Mouse (Mus musculus) hindbrain, embryonic 16.5 days (tissue): Measurements from ENCODE around the gene Zfp68. TPM values are rescaled to one million over a fixed set of nuclear protein-coding genes. Genes with fewer than 3 reads are reported as not detected.
"Not testable (repeated sequence)": the region's sequence is repeated elsewhere in the genome, so short reads cannot be mapped to it uniquely, and the experiment has no call there.

Source experiments
- ATAC-seq: fragments of 200-750 bp; cut with Nextera tagmentation; 2 replicates; pipeline ENCODE4 v1.8.0; 2017; ENCODE audit warnings: moderate TSS enrichment, moderate library complexity
- H3K27ac ChIP-seq: fragments of 300-500 bp; sonication (generic); 2 replicates; pipeline ENCODE4 v1.5.1; 2014; ENCODE audit warnings: low read depth, mild to moderate bottlenecking, control low read depth, low read length, moderate library complexity
- H3K27me3 ChIP-seq: fragments of 300-500 bp; sonication (generic); replicated peaks from 2 replicates; pipeline ENCODE4 v1.6.1; 2014; ENCODE audit warnings: low read length; ENCODE audit not compliant: control insufficient read depth, insufficient read depth
- H3K36me3 ChIP-seq: fragments of 300-500 bp; sonication (generic); 2 replicates; pipeline ENCODE4 v1.6.1; 2014; ENCODE audit warnings: mild to moderate bottlenecking, low read length, moderate library complexity, mixed read lengths; ENCODE audit not compliant: control insufficient read depth, insufficient read depth
- H3K4me1 ChIP-seq: fragments of 300-500 bp; sonication (generic); 2 replicates; pipeline ENCODE4 v1.6.1; 2014; ENCODE audit warnings: low read depth, low read length; ENCODE audit not compliant: control insufficient read depth, insufficient read depth
- H3K4me2 ChIP-seq: fragments of 300-500 bp; sonication (generic); 2 replicates; pipeline ENCODE4 v1.6.1; 2014; ENCODE audit warnings: mild to moderate bottlenecking, low read length, control low read depth, moderate library complexity
- H3K4me3 ChIP-seq: fragments of 300-500 bp; sonication (generic); 2 replicates; pipeline ENCODE4 v1.5.1; 2014; ENCODE audit warnings: mild to moderate bottlenecking, low read length, control low read depth, moderate library complexity
- H3K9ac ChIP-seq: fragments of 300-500 bp; sonication (generic); 2 replicates; pipeline ENCODE4 v1.6.1; 2014; ENCODE audit warnings: low read depth, mild to moderate bottlenecking, control low read depth, low read length, moderate library complexity
- H3K9me3 ChIP-seq: fragments of 300-500 bp; sonication (generic); 2 replicates; pipeline ENCODE4 v1.6.1; 2014; ENCODE audit warnings: mild to moderate bottlenecking, low read length, moderate library complexity; ENCODE audit not compliant: control insufficient read depth
- WGBS: fragments of 180-500 bp; shearing (Covaris S2); extraction: QIAGEN DNeasy Blood & Tissue Kit; methylation state at CpG from one replicate; pipeline ENCODE4 v1.1.7; 2014; 5-methylcytosine and 5-hydroxymethylcytosine counted together
- microRNA-seq: library from miRNA; unstranded; fragments of <30 nt; microRNA quantifications from one replicate; pipeline ENCODE4, GENCODE M21; 2017
- polyA plus RNA-seq: library from polyadenylated mRNA; unstranded; fragments of >200 nt; fragmentation: Nextera tagmentation; extraction: Ambion mirVana; gene quantifications from 2 replicates; pipeline ENCODE4 v1.2.1, GENCODE M21; 2015

Gene Zfp68
- polyA plus RNA-seq, 1 experiment from 2014 or later, result 65.2 TPM

DNA sequence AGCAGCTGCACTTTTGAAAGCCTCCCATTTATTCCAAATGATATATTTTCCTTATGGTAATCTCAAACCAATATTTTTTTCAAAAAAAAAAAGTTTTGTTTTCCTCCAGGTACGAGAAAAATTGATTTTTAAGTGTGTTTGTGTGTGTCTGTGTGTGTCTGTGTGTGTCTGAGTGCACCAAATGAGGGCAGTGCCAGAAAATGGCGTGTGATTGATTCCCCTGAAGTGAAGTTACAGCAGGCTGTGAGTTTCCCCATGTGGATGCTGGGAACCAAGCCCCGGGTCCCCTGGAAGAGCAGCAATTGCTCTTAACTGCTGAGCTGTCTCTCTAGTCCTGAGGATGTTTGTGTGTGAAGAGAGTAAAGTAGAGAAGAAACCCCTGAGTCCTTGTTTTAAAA is 3.9 kb upstream of the Zfp68 start:
- H3K27ac ChIP-seq, result peak overlapping the region; percentile 86
- peak overlapping the region; percentile 55 for H3K4me3 ChIP-seq
- H3K9me3 ChIP-seq, result no peaks in the 10 kb centered on the region
- H3K4me1 ChIP-seq, result peaks cover 15% of the 10 kb centered on the region
- WGBS, result 7% methylated on average over 3 of the region's 3 CpGs
- H3K36me3 ChIP-seq, result no peaks in the 10 kb centered on the region
- peak overlapping the region; percentile 77 for H3K9ac ChIP-seq
- no peaks in the 10 kb centered on the region for H3K27me3 ChIP-seq
- no peak for ATAC-seq
- H3K4me2 ChIP-seq, result peak overlapping the region; percentile 73

DNA sequence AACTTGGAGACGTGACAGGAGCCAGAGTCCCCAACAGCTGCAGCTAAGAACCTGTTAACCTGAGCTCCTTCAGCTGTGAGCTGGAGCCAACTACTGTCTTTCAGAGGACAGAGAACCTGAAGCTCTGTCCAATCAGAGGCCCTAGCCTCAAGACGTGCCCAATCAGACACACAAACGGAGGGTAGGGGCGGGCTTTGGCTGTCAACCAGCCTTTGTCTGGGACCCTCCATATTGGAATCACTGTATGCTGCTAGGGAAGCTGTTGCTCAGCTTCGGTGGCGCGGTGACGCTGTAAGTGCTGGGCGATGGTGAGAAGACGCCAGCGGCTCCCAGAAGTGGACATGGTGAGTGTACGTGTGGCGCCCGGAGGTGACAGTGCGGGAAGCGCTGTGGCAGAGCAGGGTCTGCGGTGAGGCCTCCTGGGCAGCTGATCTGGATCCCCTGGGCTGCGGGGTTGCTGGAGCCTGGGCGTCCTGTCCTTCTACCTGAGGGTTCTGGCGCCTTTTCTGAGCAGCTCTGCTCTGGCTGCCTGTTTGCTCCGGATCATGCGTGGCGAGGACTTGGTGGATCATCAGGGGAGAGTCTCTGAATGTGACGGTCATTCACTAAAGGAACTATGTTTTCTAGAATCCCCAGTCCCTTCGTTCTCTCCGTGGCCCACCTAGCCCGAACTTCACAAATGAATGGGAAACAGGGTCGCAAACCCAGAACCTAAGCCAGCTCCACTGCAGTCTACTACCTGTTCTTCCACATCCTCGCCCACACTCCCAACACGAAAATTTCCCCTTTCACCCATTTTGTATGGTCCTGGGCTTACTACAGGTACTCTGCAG is 3.3 kb upstream of the Zfp68 start, which contains the start of gene A430033K04Rik:
Gene A430033K04Rik (plus strand): TSS at position 215 of the 833 bp plus-strand sequence.
- ATAC-seq, result peak; percentile 96
- Histone ChIP-seq H3K9ac (peak within 1 kb of the TSS; percentile 77), H3K36me3 (peaks cover 2% of the 10 kb centered on the region; the same call in 1 of the 2 replicates), H3K27ac (peak within 1 kb of the TSS; percentile 86), H3K27me3 (no peaks in the 10 kb centered on the region), H3K4me2 (peak within 1 kb of the TSS; percentile 73), H3K4me3 (peak within 1 kb of the TSS; percentile 55), H3K4me1 (peaks cover 21% of the 10 kb centered on the region), H3K9me3 (no peaks in the 10 kb centered on the region)
- under 1% methylated on average over 30 of the region's 30 CpGs for WGBS

DNA sequence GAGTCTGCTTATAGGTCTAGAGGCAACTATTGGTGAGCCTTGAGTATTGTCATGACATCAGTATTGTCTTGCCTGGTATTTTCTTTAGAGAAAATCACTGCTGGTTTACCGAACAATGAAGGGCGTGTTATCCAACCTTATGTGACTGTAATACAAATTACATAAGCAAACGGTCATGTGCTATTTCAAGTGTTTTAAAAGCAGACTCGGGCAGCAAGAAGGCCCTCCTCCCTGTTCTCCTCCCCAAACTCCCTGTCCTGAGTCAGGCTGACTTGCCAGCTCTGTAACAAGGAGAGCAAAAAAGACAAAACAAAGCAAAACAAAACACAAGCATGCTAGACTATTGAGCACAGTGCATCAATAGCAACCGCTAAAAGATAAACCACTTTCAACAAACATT is 1.3 kb upstream of the Zfp68 start:
- Histone ChIP-seq H3K9me3 (peaks cover 12% of the 10 kb centered on the region), H3K27ac (no peak overlapping the region), H3K4me2 (no peak overlapping the region), H3K4me1 (peaks cover 24% of the 10 kb centered on the region), H3K27me3 (no peaks in the 10 kb centered on the region), H3K9ac (no peak overlapping the region), H3K36me3 (peaks cover 19% of the 10 kb centered on the region), H3K4me3 (no peak overlapping the region)
- no peak for ATAC-seq
- WGBS, result 61% methylated on average over 5 of the region's 5 CpGs

DNA sequence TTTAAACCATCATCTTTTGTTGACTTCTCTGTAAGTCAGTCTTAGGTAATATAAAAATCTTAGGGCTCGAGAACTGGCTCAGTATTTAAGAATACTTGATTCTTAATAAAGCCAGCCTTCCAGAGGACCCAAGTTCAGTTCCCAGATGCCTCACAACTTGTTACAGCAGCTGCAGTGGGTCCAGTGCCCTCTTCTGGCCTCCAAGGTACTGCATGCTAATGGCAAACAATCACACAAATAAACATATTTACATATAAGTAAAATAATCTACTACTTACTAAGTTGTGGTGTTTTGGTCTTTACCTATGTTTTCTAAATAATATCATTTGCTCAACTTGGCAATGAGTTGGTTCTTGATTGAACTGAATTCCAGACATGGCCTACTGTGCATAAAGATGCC is 1.2 kb downstream of the Zfp68 start:
- peak overlapping the region; percentile 67 for H3K4me3 ChIP-seq
- 94% methylated on average over 1 of the region's 1 CpGs for WGBS
- H3K27ac ChIP-seq, result no peak overlapping the region
- H3K9me3 ChIP-seq, result peaks cover 24% of the 10 kb centered on the region
- peaks cover 43% of the 10 kb centered on the region for H3K36me3 ChIP-seq
- ATAC-seq, result no peak
- H3K9ac ChIP-seq, result no peak overlapping the region
- no peaks in the 10 kb centered on the region for H3K27me3 ChIP-seq
- H3K4me2 ChIP-seq, result peak overlapping the region; percentile 60
- H3K4me1 ChIP-seq, result peaks cover 11% of the 10 kb centered on the region

DNA sequence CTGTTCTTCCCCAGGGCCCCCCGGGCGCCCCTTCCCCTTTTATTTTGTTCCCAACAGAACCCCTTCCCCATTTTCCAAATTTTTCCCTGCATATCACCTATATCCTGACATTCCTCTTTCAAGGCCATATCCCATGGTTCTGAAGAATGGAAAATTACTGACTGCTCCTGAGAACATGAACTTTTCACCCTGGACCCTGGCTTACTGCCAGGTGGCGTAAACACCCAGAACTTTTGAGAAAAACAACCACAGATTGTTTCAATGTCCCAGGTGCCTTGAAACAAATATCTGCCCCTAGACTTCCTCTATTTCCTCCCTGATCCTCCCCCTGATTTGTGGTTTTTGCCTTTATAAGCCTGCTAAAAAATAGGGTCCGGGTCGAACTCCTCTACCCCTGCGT is 32.2 kb downstream of the Zfp68 start:
- H3K4me1 ChIP-seq, result no peaks in the 10 kb centered on the region
- H3K27me3 ChIP-seq, result no peaks in the 10 kb centered on the region
- H3K36me3 ChIP-seq, result no peaks in the 10 kb centered on the region
- 94% methylated on average over 6 of the region's 6 CpGs for WGBS
- no peak overlapping the region for H3K4me2 ChIP-seq
- no peak overlapping the region for H3K27ac ChIP-seq
- H3K4me3 ChIP-seq, result no peak overlapping the region
- no peak for ATAC-seq
- no peak overlapping the region for H3K9ac ChIP-seq
- H3K9me3 ChIP-seq, result peaks cover 9% of the 10 kb centered on the region; the same call in 1 of the 2 replicates

DNA sequence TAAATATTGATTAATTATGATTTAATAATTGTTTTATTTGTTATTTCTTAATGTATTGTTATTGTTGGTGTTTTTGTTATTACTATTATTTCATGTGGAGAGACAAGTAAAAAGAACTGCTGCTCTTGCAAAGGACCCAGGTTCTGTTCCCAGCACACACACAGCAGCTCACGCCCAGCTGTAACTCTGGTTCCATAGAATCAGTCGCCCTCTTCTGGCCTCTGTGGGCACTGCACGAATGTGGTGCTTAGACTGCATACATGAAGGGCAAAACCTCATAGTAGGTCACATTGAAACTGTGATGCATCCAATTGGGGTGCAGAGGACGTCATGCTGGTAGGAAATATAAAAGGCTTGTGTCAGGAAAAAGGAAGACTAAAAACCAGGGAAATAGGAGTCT is 47.9 kb downstream of the Zfp68 start:
- no peaks in the 10 kb centered on the region for H3K9me3 ChIP-seq
- no peaks in the 10 kb centered on the region for H3K36me3 ChIP-seq
- no peak overlapping the region for H3K9ac ChIP-seq
- ATAC-seq, result no peak
- no peaks in the 10 kb centered on the region for H3K4me1 ChIP-seq
- no peak overlapping the region for H3K4me3 ChIP-seq
- H3K27me3 ChIP-seq, result no peaks in the 10 kb centered on the region
- H3K27ac ChIP-seq, result no peak overlapping the region
- no peak overlapping the region for H3K4me2 ChIP-seq
- WGBS, result 58% methylated on average over 4 of the region's 4 CpGs

DNA sequence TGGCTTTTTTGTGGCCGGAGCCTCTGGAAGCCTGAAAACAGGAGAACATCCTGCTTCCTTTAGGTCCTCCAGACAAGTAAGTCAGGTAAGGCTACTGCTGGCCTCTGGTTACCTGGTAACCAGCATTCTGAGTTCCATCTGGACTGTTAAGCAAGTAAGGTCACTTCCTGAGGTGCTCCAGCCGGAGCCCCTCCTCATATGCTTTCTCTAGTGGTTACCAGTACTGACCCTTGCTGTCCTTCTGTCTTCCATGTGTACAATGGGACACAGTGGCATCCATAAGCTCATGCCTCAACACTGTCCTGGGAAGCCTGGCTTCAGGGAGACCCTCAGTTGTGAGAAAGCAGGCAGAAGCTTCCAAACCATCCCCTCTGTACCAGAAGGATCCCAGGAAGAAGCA is 54.9 kb downstream of the Zfp68 start, which contains the start of gene 1700123K08Rik:
Gene 1700123K08Rik (minus strand): TSS at position 101 of the 400 bp plus-strand sequence.
- WGBS, result 93% methylated on average over 2 of the region's 2 CpGs

More for the DNA sequence above, 54.9 kb downstream of the Zfp68 start, which contains the start of gene 1700123K08Rik:
- not testable (repeated sequence) for H3K9ac ChIP-seq, H3K9me3 ChIP-seq, H3K4me3 ChIP-seq, H3K27me3 ChIP-seq, H3K36me3 ChIP-seq, H3K4me2 ChIP-seq, H3K27ac ChIP-seq, ATAC-seq, H3K4me1 ChIP-seq

Small RNA genes within 50 kb of the gene (microRNA-seq; reads per million reads assigned to microRNA genes)
- not detected for gene Gm24082

Other genes starting within 250 kb of the Zfp68 start
- gene Zfp157, start 178.3 kb downstream of the Zfp68 start, polyA plus RNA-seq, result 52.6 and 54.1 TPM in 2 replicates
- not detected in 2 replicates for gene 1700123K08Rik, start 55.0 kb downstream of the Zfp68 start, polyA plus RNA-seq
- gene A430033K04Rik, start 3.1 kb upstream of the Zfp68 start, polyA plus RNA-seq, result 19.2 and 20.6 TPM in 2 replicates
- gene Fam20c, start 134.8 kb upstream of the Zfp68 start, polyA plus RNA-seq, result 44.0 and 48.9 TPM in 2 replicates
- gene Gm5294, start 200.3 kb upstream of the Zfp68 start, polyA plus RNA-seq, result 0.60 and 0.93 TPM in 2 replicates